Mouse (Mus musculus) lung, embryonic 16.5 days (tissue): ENCODE measurements at regions not wholly inside any gene's neighbourhood (a gene's known extent, or its start where the extent isn't known, plus 50 kb on each side); places are given as distances from the start of the nearest gene placed in this dataset.

ENCODE experiments used
- ATAC-seq: fragments of 200-750 bp; cut with Nextera tagmentation; 2 replicates; pipeline ENCODE4 v1.8.0; 2017; ENCODE audit warnings: low read depth, mild to moderate bottlenecking, moderate library complexity
- H3K27ac ChIP-seq: fragments of 300-500 bp; sonication (generic); 2 replicates; pipeline ENCODE4 v1.5.1; 2014; ENCODE audit warnings: mild to moderate bottlenecking, control low read depth, low read length
- H3K27me3 ChIP-seq: fragments of 300-500 bp; sonication (generic); 2 replicates; pipeline ENCODE4 v1.6.1; 2014; ENCODE audit warnings: low read depth, low read length, mixed read lengths; ENCODE audit not compliant: control insufficient read depth, insufficient read depth
- H3K36me3 ChIP-seq: fragments of 300-500 bp; sonication (generic); 2 replicates; pipeline ENCODE4 v1.6.1; 2014; ENCODE audit warnings: low read length; ENCODE audit not compliant: control insufficient read depth, insufficient read depth
- H3K4me1 ChIP-seq: fragments of 300-500 bp; sonication (generic); replicated peaks from 2 replicates; pipeline ENCODE4 v1.6.1; 2014; ENCODE audit warnings: low read length, mixed read lengths; ENCODE audit not compliant: control insufficient read depth, insufficient read depth
- H3K4me2 ChIP-seq: fragments of 300-500 bp; sonication (generic); 2 replicates; pipeline ENCODE4 v1.6.1; 2014; ENCODE audit warnings: low read depth, low read length, control low read depth
- H3K4me3 ChIP-seq: fragments of 300-500 bp; sonication (generic); 2 replicates; pipeline ENCODE4 v1.5.1; 2014; ENCODE audit warnings: mild to moderate bottlenecking, low read length, control low read depth
- H3K9ac ChIP-seq: fragments of 300-500 bp; sonication (generic); 2 replicates; pipeline ENCODE4 v1.6.1; 2014; ENCODE audit warnings: low read length, control low read depth
- H3K9me3 ChIP-seq: fragments of 300-500 bp; sonication (generic); 2 replicates; pipeline ENCODE4 v1.6.1; 2016; ENCODE audit warnings: low read length; ENCODE audit not compliant: control insufficient read depth
- WGBS: fragments of 180-500 bp; shearing (Covaris S2); extraction: QIAGEN DNeasy Blood & Tissue Kit; methylation state at CpG from one replicate; pipeline ENCODE4 v1.1.7; 2014; 5-methylcytosine and 5-hydroxymethylcytosine counted together

GRCm38 (mm10) chr11:112859309-112859708, 77.3 kb downstream of the Sox9 start:
- Histone ChIP-seq H3K27ac (no peak overlapping the region), H3K4me2 (no peak overlapping the region), H3K27me3 (no peaks in the 10 kb centered on the region), H3K4me3 (no peak overlapping the region), H3K36me3 (no peaks in the 10 kb centered on the region), H3K9ac (no peak overlapping the region), H3K9me3 (0 out of 2 replicates have a peak, but pooled peaks cover 5% of the 10 kb centered on the region), H3K4me1 (no peaks in the 10 kb centered on the region; the same call in 1 of the 2 replicates)
- WGBS: 80% methylated on average over 7 of the region's 7 CpGs
- no peak for ATAC-seq

- H3K9me3 ChIP-seq: 0 out of 2 replicates have a peak, but pooled peaks cover 5% of the 10 kb centered on the region
- no peak overlapping the region for H3K4me2 ChIP-seq
- no peaks in the 10 kb centered on the region for H3K27me3 ChIP-seq
- no peak for ATAC-seq
- H3K4me3 ChIP-seq: no peak overlapping the region
- H3K9ac ChIP-seq: no peak overlapping the region
- H3K36me3 ChIP-seq: no peaks in the 10 kb centered on the region
- 31% methylated on average over 11 of the region's 11 CpGs for WGBS
- no peaks in the 10 kb centered on the region; the same call in 1 of the 2 replicates for H3K4me1 ChIP-seq
- H3K27ac ChIP-seq: no peak overlapping the region
Measured at GRCm38 (mm10) chr11:112860797-112861196, 78.8 kb downstream of the Sox9 start.

DNA sequence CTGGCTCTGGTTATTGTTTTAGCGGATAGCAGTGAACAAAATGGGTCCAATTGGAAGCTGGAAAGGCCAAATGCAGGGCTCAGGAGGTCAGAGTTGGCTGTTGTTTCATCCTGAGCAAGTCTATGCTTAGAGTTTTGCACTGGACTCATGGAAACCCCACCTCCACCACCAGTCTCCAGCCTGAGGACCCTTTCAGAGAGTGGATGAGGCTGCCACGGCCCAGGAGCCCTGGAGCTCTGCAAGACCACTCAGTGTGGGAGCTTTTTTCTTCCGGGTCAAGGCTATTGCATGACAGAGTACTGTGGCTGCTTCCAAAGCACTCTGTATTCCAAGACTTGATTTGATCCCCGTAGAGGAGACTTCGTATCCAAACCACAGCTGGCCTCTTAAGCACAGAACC, 79.2 kb downstream of the Sox9 start:
- ATAC-seq: no peak
- no peak overlapping the region for H3K4me3 ChIP-seq
- H3K4me1 ChIP-seq: no peaks in the 10 kb centered on the region; the same call in 1 of the 2 replicates
- H3K36me3 ChIP-seq: no peaks in the 10 kb centered on the region
- 66% methylated on average over 5 of the region's 5 CpGs for WGBS
- H3K9me3 ChIP-seq: 0 out of 2 replicates have a peak, but pooled peaks cover 5% of the 10 kb centered on the region
- no peak overlapping the region for H3K27ac ChIP-seq
- H3K9ac ChIP-seq: no peak overlapping the region
- H3K4me2 ChIP-seq: no peak overlapping the region
- no peaks in the 10 kb centered on the region for H3K27me3 ChIP-seq

DNA sequence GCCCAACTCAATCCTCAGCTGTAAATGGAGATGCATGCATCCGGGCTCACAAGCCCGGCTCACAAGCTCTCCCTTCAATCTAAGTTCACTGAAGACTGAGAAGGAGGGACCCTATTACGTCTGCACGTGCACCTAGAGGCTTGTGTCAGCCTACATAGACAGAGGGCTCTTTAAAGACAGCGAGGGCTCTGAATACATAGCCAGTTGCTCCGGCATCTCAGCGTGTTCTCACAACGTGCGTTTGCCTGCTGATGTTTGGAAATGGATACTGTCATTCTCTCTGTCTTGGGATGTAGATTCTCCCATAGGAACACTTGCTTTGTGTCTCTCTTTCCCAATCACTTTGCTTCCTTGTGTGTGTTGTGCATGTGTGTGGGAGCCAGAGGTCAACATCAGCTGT, 83.8 kb downstream of the Sox9 start:
- H3K36me3 ChIP-seq: no peaks in the 10 kb centered on the region
- H3K9ac ChIP-seq: no peak overlapping the region
- H3K27ac ChIP-seq: no peak overlapping the region
- H3K4me3 ChIP-seq: no peak overlapping the region
- no peak overlapping the region for H3K4me2 ChIP-seq
- H3K9me3 ChIP-seq: no peaks in the 10 kb centered on the region
- 83% methylated on average over 9 of the region's 9 CpGs for WGBS
- no peak for ATAC-seq
- H3K27me3 ChIP-seq: no peaks in the 10 kb centered on the region
- H3K4me1 ChIP-seq: no peaks in the 10 kb centered on the region; the same call in none of the 2 replicates

- WGBS: 44% methylated on average over 5 of the region's 5 CpGs
- H3K36me3 ChIP-seq: no peaks in the 10 kb centered on the region
- no peaks in the 10 kb centered on the region for H3K27me3 ChIP-seq
- no peaks in the 10 kb centered on the region; the same call in 1 of the 2 replicates for H3K4me1 ChIP-seq
- H3K27ac ChIP-seq: no peak overlapping the region
- ATAC-seq: no peak
- no peaks in the 10 kb centered on the region for H3K9me3 ChIP-seq
- no peak overlapping the region for H3K4me3 ChIP-seq
- no peak overlapping the region for H3K4me2 ChIP-seq
- H3K9ac ChIP-seq: no peak overlapping the region
Measured at GRCm38 (mm10) chr11:112869571-112869970, 87.5 kb downstream of the Sox9 start.

GRCm38 (mm10) chr11:112870201-112871035, 88.4 kb downstream of the Sox9 start:
- 8% methylated on average over 17 of the region's 17 CpGs for WGBS
- Histone ChIP-seq H3K9me3 (no peaks in the 10 kb centered on the region), H3K36me3 (no peaks in the 10 kb centered on the region), H3K4me1 (no peaks in the 10 kb centered on the region; the same call in 1 of the 2 replicates), H3K27me3 (no peaks in the 10 kb centered on the region), H3K9ac (no peak overlapping the region), H3K4me3 (0 out of 2 replicates have a peak overlapping the region, but pooled peaks have one; percentile 2), H3K27ac (no peak overlapping the region), H3K4me2 (peak overlapping the region; percentile 43)
- peak; percentile 52; the same call in 1 of the 2 replicates for ATAC-seq

DNA sequence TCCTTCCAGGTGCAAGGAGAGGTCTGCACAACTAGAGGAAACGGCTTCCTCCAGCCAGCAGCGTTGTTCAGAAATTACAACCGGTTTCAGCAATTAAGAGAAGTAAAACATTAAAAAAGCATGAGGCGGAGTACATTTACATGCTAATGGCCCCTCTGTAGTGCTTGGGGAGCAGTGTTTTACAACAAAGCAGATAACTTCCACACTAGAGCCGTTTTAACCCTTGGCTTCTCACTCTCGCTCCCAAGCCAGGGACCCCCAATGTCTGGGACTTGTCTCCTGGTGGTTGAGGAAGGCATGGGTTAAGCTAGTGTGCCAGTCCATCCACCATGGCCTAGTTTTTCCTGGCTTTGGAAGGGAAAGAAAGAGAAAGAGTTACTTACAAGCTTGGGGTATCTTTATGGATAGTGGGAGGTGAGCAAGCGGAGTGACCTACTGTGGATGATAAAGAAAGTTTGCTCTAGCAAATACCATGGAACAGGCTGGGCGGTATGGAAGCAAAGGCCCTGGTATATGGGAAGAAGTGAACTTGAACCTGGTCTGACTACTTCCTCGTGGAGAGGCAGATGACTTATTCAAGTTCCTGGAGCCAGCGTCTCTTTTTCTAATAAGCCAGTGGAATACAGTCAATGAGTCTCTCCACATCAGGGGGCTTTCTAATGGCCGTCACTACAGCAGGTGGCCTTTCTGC, 90.8 kb downstream of the Sox9 start:
- Histone ChIP-seq H3K9me3 (no peaks in the 10 kb centered on the region), H3K27me3 (no peaks in the 10 kb centered on the region), H3K9ac (no peak overlapping the region), H3K4me2 (no peak overlapping the region), H3K4me3 (no peak overlapping the region), H3K36me3 (no peaks in the 10 kb centered on the region), H3K4me1 (no peaks in the 10 kb centered on the region; the same call in 1 of the 2 replicates), H3K27ac (no peak overlapping the region)
- no peak for ATAC-seq
- WGBS: 61% methylated on average over 11 of the region's 11 CpGs

DNA sequence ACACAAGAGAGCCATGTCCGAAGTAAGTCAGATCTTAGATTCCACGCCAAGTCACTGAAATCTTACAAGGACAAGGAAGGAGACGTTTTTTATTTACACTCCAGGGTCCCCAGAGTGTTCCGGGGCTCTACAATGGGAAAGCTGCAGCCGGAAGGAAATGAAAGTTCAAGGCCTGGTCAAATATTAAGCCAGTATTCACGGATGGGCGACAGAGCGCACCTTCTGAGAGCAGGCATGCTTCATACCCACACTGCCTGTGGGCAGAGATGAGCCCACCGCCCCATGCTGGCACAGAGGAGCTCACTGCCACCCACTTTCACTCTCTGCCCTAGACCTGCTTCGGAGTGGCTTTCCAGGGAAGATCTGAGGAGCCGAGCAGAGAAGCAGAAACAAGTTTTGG, 92.2 kb downstream of the Sox9 start:
- no peaks in the 10 kb centered on the region; the same call in 1 of the 2 replicates for H3K4me1 ChIP-seq
- no peak overlapping the region for H3K4me3 ChIP-seq
- 0 out of 2 replicates have a peak overlapping the region, but pooled peaks have one; percentile 9 for H3K4me2 ChIP-seq
- H3K27ac ChIP-seq: no peak overlapping the region
- H3K9me3 ChIP-seq: no peaks in the 10 kb centered on the region
- H3K27me3 ChIP-seq: no peaks in the 10 kb centered on the region
- no peak for ATAC-seq
- H3K9ac ChIP-seq: 0 out of 2 replicates have a peak overlapping the region, but pooled peaks have one; percentile 20
- WGBS: 52% methylated on average over 11 of the region's 11 CpGs
- no peaks in the 10 kb centered on the region for H3K36me3 ChIP-seq

- no peak overlapping the region for H3K27ac ChIP-seq
- ATAC-seq: no peak
Measured at GRCm38 (mm10) chr11:112876226-112876625, 94.2 kb downstream of the Sox9 start.

More at GRCm38 (mm10) chr11:112876226-112876625, 94.2 kb downstream of the Sox9 start:
- no peak overlapping the region for H3K4me3 ChIP-seq
- H3K9ac ChIP-seq: no peak overlapping the region
- no peak overlapping the region for H3K4me2 ChIP-seq
- 64% methylated on average over 8 of the region's 8 CpGs for WGBS
- H3K27me3 ChIP-seq: no peaks in the 10 kb centered on the region
- no peaks in the 10 kb centered on the region for H3K36me3 ChIP-seq
- H3K4me1 ChIP-seq: no peaks in the 10 kb centered on the region; the same call in 1 of the 2 replicates
- no peaks in the 10 kb centered on the region for H3K9me3 ChIP-seq
